Mouse (Mus musculus) cortical plate, adult 2 months (tissue): ENCODE data around the gene Tmem254b.
"Not testable (repeated sequence)": the region's sequence is repeated elsewhere in the genome, so short reads cannot be mapped to it uniquely, and the experiment has no call there.

ENCODE experiments used
- CTCF ChIP-seq: fragments of 200-500 bp; IDR thresholded peaks from 2 replicates; pipeline ENCODE4 v1.5.1; 2011; ENCODE audit warnings: mild to moderate bottlenecking, control low read depth, low read length; ENCODE audit not compliant: insufficient read depth; ENCODE audit errors: extremely low read depth
- POLR2A ChIP-seq: fragments of 200-500 bp; IDR thresholded peaks from 2 replicates; pipeline ENCODE4 v1.6.1; 2011; ENCODE audit warnings: mild to moderate bottlenecking, low read length, control low read depth; ENCODE audit not compliant: insufficient read depth; ENCODE audit errors: extremely low read depth

DNA sequence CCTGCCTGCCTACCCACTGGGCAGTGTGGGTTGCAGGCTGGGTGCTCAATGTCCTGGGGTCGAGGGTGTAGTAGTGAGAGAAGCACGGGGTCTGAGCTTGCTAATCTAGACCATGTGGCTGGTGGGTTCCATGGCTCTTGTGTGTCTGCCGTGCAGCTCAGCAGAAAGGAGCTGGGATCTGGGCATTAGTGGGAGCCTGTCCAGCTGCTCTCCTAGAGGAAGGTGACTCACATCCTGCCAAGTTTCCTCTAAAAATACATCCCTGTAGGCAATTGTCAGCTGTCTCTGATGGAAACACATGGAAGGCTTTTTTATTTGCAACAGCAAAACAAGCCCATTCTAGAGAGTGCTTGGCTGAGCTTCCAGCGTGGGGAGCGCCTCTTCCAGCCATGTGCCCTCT is 44.4 kb downstream of the Tmem254b start:
- TF ChIP-seq CTCF, POLR2A: not testable (repeated sequence)
